Mouse (Mus musculus): ENCODE measurements around the gene Prps1. TPM values are rescaled to one million over a fixed set of nuclear protein-coding genes. Genes with fewer than 3 reads are reported as not detected.

The Prps1 gene
- total RNA-seq, 2 experiments from 2014 or later, result 63.5 to 83.1 TPM

DNA sequence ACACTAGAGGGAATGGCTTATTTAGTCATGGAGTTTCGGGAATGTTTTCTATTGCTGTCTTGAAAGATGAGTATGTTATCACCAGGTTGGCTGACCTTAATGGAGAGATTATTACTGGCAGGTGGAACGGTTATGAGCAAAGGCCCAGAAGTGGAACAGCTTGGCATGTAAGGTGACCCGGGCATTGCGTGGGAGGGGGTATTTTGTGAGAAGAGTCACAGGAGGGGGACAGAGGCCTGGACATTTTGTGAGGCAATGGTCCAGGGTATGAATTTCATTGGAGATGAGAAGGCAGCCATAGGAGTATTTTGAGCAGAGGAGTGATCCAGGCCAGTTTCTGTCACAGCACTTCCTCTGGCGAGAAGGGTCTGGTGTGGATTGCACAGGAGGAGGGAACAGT lies 67.8 kb downstream of the Prps1 start:
- intact Hi-C loops (cut with DNase I), result no loop called here
- DNase-seq (ENCODE audit: low spot score in 2 of 2), result no peak

Other genes starting within 250 kb of the Prps1 start
- gene Frmpd3, start 114.3 kb upstream of the Prps1 start, total RNA-seq (2021), result 10 to 100 TPM; 25.8 to 26.1 TPM
- gene Tsc22d3, start 144.0 kb downstream of the Prps1 start, total RNA-seq (2021), result 100 to 1,000 TPM; 113 to 134 TPM
- 10 to 100 TPM; 24.4 to 28.2 TPM for gene Mid2, start 208.0 kb downstream of the Prps1 start, total RNA-seq (2021)